Mouse (Mus musculus) cerebellum, adult 2 months (tissue): ENCODE measurements around the gene Vnn1.

Experiments
- CTCF ChIP-seq: fragments of 200-500 bp; IDR thresholded peaks from 2 replicates; pipeline ENCODE4 v1.5.1; 2011; ENCODE audit warnings: low read depth, mild to moderate bottlenecking, control low read depth, low read length, moderate library complexity, borderline replicate concordance; ENCODE audit not compliant: insufficient read depth
- POLR2A ChIP-seq: fragments of 200-500 bp; IDR thresholded peaks from 2 replicates; pipeline ENCODE4 v1.6.1; 2011; ENCODE audit warnings: low read length, control low read depth, borderline replicate concordance; ENCODE audit not compliant: insufficient read depth

- no peak for TF ChIP-seq CTCF
- no peak for TF ChIP-seq POLR2A
Observed at GRCm38 (mm10) chr10:23949508-23950005, 55.1 kb downstream of the Vnn1 start, which contains the start of gene Taar3.
